Mouse (Mus musculus) gastrocnemius, adult 2 months (tissue): ENCODE data around the gene Ip6k2. TPM values are rescaled to one million over a fixed set of nuclear protein-coding genes. Genes with fewer than 3 reads are reported as not detected.

Source experiments
- DNase-seq: peaks from one replicate; pipeline ENCODE4 v3.0.0; 2022
- H3K27ac ChIP-seq: fragments of 200-600 bp; 2 replicates; pipeline ENCODE4 v1.8.1; 2022; ENCODE audit warnings: mild to moderate bottlenecking
- H3K4me3 ChIP-seq: fragments of 200-600 bp; 2 replicates; pipeline ENCODE4 v1.8.1; 2022; ENCODE audit warnings: mild to moderate bottlenecking, moderate library complexity
- CTCF ChIP-seq: fragments of 200-600 bp; IDR thresholded peaks from 2 replicates; pipeline ENCODE4 v1.8.1; 2022; ENCODE audit warnings: antibody characterized with exemption, mild to moderate bottlenecking, moderate library complexity
- intact Hi-C: fragments of 180-260 bp; cut with DNase I; formaldehyde crosslinking; loops from one replicate; pipeline ENCODE4 v1.15.1; 2025
- total RNA-seq, 2 experiments: library from RNA; stranded (reverse); gene quantifications; 2 replicates each; pipeline ENCODE4 v1.2.3; 2021

Gene Ip6k2
- total RNA-seq, 2 experiments from 2014 or later, result 16.0 to 16.7 TPM

DNA sequence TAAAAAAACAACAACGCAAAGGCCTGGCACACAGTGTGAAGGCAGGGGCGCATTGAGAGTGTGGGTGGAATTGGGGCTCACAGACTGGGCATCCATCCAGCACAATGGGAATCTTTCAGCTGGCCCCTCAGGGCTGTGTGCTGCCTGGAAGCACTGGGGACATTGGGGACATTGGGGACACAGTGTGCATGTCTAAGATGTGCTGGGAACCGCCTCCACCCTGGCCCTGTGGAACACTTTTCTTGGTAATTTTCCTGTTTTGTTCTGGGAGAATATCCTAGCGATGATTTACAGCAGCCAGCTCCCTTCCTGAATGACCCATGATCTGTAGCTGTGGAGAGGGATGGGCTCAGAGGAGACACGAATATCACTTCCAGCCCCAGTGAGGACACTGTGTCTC is 29.2 kb upstream of the Ip6k2 start:
- intact Hi-C loops, result loop anchor here (5.0 kb wide), 1 partner anchor 183 kb away; the partner anchor contains the start of gene Uqcrc1
- no peak for TF ChIP-seq CTCF
- DNase-seq, result no peak
- Histone ChIP-seq H3K4me3 (no peak overlapping the region), H3K27ac (no peak overlapping the region)

DNA sequence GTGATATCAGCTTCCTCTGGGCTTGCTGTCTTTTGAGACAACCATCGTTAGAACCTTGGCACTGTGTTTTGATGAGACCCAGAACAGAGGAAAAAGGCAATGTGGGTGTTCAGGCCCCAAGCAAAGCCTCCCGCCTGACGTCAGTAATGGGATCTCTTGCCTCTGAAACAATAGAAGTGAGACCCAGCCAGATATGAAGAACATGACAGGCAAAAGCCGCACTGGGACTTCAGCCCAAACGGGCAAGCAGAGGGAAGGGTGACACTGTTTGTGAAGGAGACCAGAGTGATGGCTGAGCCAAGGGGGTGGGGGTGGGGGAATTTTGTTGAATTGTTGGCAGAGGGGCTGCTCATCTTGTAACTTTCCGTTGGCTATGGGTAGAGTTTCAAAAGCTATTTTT is 26.2 kb upstream of the Ip6k2 start:
- DNase-seq, result no peak
- no peak for TF ChIP-seq CTCF
- intact Hi-C loops, result no loop called here
- Histone ChIP-seq H3K4me3 (no peak overlapping the region), H3K27ac (no peak overlapping the region)

DNA sequence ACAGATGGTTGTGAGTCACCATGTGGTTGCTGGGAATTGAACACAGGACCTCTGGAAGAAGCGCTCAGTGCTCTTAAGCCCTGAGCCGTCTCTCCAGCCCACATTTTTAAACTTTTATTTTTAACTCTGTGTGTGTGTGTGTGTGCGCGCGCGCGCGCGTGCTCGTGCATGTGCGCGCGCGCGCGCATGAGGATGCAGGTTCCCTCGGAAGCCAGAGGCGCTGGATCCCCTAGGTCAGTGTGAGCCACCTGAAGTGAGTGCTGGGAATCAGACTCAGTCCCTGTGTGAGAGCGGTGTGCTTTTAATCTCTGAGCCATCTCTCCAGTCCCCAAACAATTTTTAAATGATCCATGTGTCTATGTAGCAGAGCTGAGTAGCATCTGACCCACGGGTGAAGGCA is 24.5 kb upstream of the Ip6k2 start:
- H3K27ac ChIP-seq, result no peak overlapping the region
- intact Hi-C loops, result no loop called here

DNA sequence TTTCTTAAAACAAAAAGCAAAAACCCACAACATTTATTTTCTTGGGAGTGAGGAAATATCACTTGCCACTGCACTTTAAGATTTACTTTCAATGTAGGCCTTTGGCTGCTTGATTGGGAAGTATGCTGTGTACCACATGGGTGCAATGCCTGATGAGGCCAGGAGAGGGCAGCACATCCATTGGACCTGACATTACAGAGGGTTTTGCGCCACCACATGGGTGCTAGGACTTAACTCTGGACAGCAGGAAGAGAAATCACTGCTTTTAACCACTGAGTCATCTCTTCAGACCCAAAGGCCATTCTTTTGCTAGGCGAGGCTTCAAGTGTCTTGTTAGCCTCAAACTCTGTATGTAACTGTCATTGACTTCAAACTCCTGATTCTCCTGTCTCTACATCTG is 23.8 kb upstream of the Ip6k2 start:
- peak; percentile 65 for TF ChIP-seq CTCF
- peak; percentile 40 for DNase-seq
- intact Hi-C loops, result no loop called here

More for the DNA sequence above, 24.5 kb upstream of the Ip6k2 start:
- H3K4me3 ChIP-seq, result no peak overlapping the region
- TF ChIP-seq CTCF, result no peak
- DNase-seq, result no peak

DNA sequence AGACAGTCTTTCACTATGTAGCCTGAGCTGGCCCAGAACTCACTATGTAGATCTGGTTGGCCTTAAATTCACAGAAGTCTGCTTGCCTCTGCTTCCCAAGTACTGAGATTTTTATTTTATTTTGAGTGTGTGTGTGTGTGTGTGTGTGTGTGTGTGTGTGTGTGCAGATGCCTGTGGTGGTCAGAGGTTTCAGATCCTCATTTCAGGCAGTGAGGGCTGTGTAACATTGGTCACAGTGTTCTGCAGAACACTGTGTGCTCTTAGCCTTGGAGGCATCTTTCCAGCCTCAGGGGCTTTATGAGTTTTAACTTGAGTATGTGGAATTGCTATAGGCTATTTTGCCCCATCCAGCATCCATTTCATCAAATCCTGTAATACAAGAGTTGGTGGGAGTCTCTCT is 22.0 kb upstream of the Ip6k2 start:
- DNase-seq, result no peak
- TF ChIP-seq CTCF, result no peak
- no peak overlapping the region for H3K27ac ChIP-seq
- intact Hi-C loops, result no loop called here
- H3K4me3 ChIP-seq, result no peak overlapping the region

More for the DNA sequence above, 23.8 kb upstream of the Ip6k2 start:
- Histone ChIP-seq H3K27ac (no peak overlapping the region), H3K4me3 (no peak overlapping the region)

DNA sequence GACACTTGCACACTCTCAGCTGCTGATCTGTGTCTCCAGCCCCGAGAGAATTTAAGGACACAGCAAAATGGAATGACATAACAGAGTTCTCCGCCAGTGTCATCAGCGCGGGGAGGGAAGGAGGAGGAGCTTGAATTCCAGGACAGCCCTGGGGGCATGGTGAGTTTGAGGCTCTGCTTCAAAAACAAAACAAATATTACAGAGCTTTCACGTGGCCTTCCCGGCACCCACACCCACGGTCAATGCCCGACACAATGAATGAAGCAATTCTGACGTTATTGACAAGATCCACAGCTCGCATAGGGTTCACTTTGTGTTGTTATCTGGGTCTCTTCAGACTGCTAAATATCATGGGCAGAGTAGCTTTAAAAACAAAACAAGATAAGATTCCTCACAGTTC is 18.6 kb upstream of the Ip6k2 start:
- no peak for TF ChIP-seq CTCF
- intact Hi-C loops, result no loop called here
- Histone ChIP-seq H3K27ac (no peak overlapping the region), H3K4me3 (no peak overlapping the region)
- DNase-seq, result no peak

DNA sequence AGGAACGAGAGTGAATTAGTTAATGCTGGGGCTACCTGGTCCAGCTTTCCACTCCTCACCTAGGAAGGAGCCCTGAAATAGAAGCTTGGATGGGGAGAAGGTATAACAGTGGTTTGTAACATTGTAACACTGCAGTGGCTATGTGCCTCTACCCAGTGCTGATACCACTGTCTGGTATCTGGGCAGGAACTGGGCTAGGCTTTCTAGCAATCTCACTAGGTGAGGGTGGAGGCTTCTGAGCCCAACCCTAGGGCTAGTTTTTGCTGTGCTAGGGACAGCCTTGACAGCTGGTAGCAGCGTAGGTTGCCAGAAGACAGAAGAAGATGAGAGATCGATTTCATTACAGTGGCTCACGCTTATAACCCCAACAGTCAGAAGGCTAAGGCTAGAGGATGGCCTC is 7.0 kb upstream of the Ip6k2 start:
- TF ChIP-seq CTCF, result no peak
- Histone ChIP-seq H3K4me3 (no peak overlapping the region), H3K27ac (no peak overlapping the region)
- no peak for DNase-seq
- intact Hi-C loops, result no loop called here

DNA sequence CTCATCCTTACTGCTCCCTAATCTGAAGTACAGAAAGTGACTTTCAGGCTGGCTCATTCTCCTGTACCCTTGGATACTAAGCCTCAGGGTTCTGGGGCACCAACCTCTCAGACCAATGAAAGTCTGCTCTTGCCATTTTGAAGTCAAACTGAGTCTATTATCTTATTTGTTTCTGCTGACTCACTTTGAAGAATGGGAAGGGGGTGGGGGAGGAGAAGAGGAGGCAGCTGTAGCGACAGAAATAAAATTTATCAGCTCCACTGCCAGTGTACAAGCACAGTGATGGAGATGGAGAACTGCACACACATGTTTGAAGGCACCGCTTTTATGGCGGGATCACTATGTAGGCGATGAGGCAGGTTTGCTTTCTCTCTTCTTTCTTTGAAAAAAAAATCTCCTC is 6.3 kb upstream of the Ip6k2 start:
- intact Hi-C loops, result no loop called here
- TF ChIP-seq CTCF, result no peak

DNA sequence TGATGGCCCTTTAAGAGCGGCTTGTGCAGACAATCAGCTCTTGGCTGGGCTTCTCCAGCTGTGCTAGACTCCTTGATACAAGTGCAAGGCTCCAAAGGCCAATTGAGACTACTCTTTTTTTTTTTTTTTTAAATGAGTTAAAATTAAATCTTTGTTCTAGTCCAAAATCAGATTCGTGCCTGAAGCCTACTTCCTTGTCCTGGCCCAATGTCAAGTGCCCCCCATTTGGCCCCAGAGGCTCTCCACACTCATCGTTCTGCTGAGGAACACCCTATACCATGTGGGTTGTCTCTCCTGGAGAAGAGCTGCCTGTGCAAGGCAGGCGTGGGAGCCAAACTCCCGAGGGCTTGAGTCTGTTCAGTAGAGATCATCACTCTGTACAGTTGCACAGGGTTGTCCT is 2.6 kb upstream of the Ip6k2 start:
- intact Hi-C loops, result no loop called here
- no peak for DNase-seq
- no peak overlapping the region for H3K27ac ChIP-seq
- H3K4me3 ChIP-seq, result no peak overlapping the region
- no peak for TF ChIP-seq CTCF

More for the DNA sequence above, 6.3 kb upstream of the Ip6k2 start:
- H3K27ac ChIP-seq, result no peak overlapping the region
- no peak overlapping the region for H3K4me3 ChIP-seq
- no peak for DNase-seq

DNA sequence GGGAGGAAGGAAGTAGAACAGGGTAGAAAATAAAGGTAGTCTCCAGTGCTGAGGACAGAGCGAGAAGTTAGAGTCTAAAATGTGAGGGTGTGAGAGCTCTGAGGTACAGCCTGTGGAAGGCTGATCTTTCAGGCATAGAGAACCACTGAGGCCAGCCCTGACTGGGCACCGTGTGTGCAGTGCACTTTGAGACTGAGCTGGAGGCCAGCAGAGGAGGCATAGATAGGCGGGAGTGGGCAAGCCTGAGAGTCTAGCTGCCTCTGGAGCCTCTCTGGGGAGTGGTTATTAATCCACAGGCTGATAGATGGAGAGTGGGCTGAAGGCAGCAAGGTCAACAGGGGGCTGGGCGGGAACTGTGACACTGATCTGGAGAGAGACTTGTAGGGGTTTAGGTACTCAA is 1.7 kb upstream of the Ip6k2 start:
- TF ChIP-seq CTCF, result no peak
- no peak overlapping the region for H3K27ac ChIP-seq
- intact Hi-C loops, result no loop called here
- no peak overlapping the region for H3K4me3 ChIP-seq
- no peak for DNase-seq

DNA sequence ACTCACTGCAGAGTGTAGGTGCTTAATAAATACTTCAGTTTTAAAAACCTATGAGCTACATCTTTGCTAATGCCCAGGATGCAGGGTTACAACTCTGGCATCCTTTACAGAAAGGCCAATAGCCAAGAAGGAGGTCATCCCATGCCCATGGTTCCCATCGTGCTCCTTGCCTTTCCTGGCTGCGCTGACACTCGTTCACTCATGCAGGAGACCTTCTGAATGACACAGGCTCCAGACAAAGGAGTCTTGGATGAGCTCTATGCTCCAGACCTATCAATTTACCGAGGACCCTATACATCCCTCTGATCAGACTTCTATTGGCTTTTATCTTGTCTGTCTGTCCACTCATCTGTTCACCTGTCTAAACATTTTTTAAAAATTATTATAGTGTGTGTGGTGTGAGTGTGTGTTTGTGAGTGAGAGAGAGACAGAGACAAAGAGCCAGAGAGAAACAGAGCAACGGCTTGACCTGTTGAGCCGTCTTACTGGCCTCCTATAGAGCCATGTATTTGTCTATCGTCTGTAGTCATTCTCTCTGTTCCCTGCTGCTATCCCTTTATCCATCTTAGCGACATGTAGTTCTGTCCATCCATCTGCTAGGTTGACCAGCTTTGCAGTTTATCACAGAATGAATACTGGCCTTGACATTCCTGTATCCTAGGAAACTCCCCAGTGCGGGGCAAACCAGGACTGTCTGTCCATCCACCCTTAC is 604 bp upstream of the Ip6k2 start:
- no peak for TF ChIP-seq CTCF
- Histone ChIP-seq H3K27ac (peak overlapping the region; percentile 94), H3K4me3 (peak overlapping the region; percentile 88)
- intact Hi-C loops, result no loop called here
- no peak for DNase-seq

DNA sequence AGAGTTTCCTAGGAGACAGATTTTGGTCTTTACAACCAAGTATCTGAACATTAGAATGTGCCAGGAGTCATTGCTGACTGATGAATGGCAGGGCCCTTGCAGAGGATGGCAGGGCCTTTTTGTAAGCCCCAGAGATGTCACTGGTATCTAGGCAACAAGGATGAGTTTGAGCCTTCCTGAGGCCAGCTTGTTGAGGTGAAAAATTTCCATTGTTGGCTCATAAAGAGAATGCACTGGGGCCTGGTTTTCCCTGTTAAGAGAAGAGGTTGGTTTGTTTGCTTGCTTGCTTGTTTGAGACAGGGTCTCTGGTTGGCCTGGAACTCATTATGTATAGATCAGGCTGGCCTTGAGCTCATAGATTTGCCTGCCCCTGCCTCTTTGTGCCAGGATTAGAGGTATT is 1.8 kb downstream of the Ip6k2 start:
- intact Hi-C loops, result no loop called here
- H3K27ac ChIP-seq, result peak overlapping the region; percentile 35; the same call in 1 of the 2 replicates
- peak overlapping the region; percentile 88 for H3K4me3 ChIP-seq
- no peak for TF ChIP-seq CTCF
- no peak for DNase-seq

DNA sequence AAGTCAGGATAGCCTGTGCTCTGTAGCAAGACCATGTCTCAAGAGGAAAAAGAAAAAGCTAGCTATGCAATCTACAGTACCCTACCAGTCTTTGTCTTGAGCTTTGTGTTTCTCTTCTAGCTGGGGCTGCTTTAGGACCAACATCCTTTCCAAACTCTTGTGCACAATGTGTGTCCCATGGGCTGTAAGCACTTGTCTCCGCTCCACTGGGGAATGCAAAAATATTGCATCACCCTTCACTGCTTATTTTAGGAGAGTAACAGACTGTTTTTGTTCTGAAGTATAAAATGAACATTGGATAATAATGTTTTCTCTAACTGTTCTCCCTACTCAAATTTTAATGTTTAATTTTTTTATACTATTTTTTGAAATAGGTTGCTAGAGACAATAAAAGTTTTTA is 2.9 kb downstream of the Ip6k2 start:
- TF ChIP-seq CTCF, result no peak
- DNase-seq, result no peak
- 0 out of 2 replicates have a peak overlapping the region, but pooled peaks have one; percentile 13 for H3K4me3 ChIP-seq
- H3K27ac ChIP-seq, result peak overlapping the region; percentile 59; the same call in 1 of the 2 replicates
- intact Hi-C loops, result no loop called here

DNA sequence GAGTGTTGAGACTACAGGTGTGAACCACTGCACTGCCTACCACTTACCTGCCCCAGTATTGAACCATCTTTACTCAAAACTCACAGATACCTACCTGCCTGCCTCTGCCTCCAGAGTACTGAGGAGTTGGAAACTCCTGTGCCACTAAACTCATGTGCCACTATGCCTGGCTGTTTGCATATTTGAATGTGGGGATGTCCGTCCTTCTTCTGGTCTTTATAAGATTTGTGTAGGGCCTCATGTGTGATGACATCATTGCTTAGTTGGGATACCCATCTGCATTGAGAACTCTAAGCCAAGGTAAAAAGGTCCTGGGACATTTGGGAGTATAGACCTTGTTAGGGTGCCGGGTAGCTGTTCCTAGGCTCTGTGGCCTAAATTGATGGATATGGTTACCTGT is 3.5 kb downstream of the Ip6k2 start:
- H3K27ac ChIP-seq, result peak overlapping the region; percentile 59
- TF ChIP-seq CTCF, result no peak
- intact Hi-C loops, result no loop called here
- H3K4me3 ChIP-seq, result no peak overlapping the region
- no peak for DNase-seq
